Mouse (Mus musculus): ENCODE results near the gene Acvr1.
A peak's percentile ranks its signal among the peaks of the same experiment; 100 is the strongest.

Gene Acvr1

DNA sequence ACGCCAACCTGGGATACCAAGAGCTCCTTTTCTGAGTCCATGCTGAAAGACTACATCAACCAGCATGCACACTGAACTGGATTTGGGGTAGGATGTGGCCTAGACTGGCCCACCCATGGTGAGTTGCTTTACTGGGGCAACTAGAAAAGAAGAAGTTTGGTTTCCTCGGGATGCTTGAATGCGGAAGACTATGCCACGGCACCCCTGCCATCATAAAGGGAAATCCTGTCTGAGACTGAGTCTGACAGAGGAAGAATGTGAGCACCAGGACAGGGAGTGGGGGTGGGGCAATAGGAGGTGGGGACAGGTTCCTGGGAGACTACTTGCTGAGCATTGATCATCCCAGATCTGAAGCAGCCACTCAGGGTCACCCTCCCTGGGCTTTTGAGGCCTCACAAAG, 32.6 kb downstream of the Acvr1 start:
- Histone ChIP-seq H3K36me3 (ENCODE audit: insufficient read depth, low read length) (no peaks in the 10 kb centered on the region), H3K4me3 (replicated peaks; ENCODE audit: low read length) (no peak overlapping the region), H3K9me3 (ENCODE audit: low read length) (no peaks in the 10 kb centered on the region), H3K4me1 (replicated peaks; ENCODE audit: low read depth, low read length) (peaks cover 60% of the 10 kb centered on the region), H3K27me3 (ENCODE audit: insufficient read depth, low read length) (no peaks in the 10 kb centered on the region)
- no peak for TF ChIP-seq POU5F1 (IDR thresholded peaks at IDR 0.05; ENCODE audit: borderline replicate concordance, low read length)
- TF ChIP-seq CTCF (conservative IDR thresholded peaks at IDR 0.05; ENCODE audit: low read length), result no peak
- no peak for TF ChIP-seq NANOG (IDR thresholded peaks at IDR 0.05; ENCODE audit: borderline replicate concordance, low read length)

GRCm38 (mm10) chr2:58533521-58534001, 33.4 kb downstream of the Acvr1 start:
- peaks cover 59% of the 10 kb centered on the region for H3K4me1 ChIP-seq (replicated peaks; ENCODE audit: low read depth, low read length)

DNA sequence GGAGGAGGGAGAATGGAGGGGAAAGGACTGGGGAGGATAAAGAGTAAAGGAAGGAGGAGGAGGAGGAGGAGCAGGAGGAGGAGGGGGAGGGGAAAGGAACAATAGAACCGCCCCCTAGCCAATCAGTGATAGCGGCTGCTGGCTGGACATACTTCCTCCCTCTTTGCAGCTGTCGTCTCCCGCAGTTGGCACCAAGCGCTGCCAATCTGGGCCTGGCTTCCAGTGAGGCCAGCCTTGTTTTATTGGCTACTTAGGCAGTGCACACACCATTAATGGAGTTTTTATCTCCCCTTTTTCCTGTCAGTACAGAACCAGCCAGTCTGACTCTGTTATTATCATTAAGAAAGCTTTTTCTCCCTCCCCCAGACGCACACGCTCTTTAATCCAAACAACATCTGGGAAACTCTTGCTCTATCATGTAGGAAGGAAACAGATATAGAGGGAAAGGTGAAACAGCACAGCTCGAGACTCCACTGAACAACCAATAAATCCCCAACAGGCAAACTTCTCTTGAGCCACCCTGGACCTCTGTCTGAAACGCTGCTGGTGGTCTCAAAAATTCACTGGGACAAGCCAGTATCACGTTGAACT, 34.6 kb downstream of the Acvr1 start:
- Histone ChIP-seq H3K4me3 (replicated peaks; ENCODE audit: low read length) (0 out of 2 replicates have a peak overlapping the region, but pooled peaks have one; percentile 14), H3K27me3 (ENCODE audit: insufficient read depth, low read length) (no peaks in the 10 kb centered on the region), H3K9me3 (ENCODE audit: low read length) (no peaks in the 10 kb centered on the region), H3K36me3 (ENCODE audit: insufficient read depth, low read length) (no peaks in the 10 kb centered on the region), H3K4me1 (replicated peaks; ENCODE audit: low read depth, low read length) (peaks cover 53% of the 10 kb centered on the region)
- TF ChIP-seq CTCF (conservative IDR thresholded peaks at IDR 0.05; ENCODE audit: low read length) (no peak), POU5F1 (IDR thresholded peaks at IDR 0.05; ENCODE audit: borderline replicate concordance, low read length) (no peak), NANOG (IDR thresholded peaks at IDR 0.05; ENCODE audit: borderline replicate concordance, low read length) (no peak)

More at GRCm38 (mm10) chr2:58533521-58534001, 33.4 kb downstream of the Acvr1 start:
- H3K27me3 ChIP-seq (ENCODE audit: insufficient read depth, low read length), result no peaks in the 10 kb centered on the region
- no peaks in the 10 kb centered on the region for H3K36me3 ChIP-seq (ENCODE audit: insufficient read depth, low read length)
- H3K9me3 ChIP-seq (ENCODE audit: low read length), result no peaks in the 10 kb centered on the region
- TF ChIP-seq CTCF (conservative IDR thresholded peaks at IDR 0.05; ENCODE audit: low read length) (no peak), NANOG (IDR thresholded peaks at IDR 0.05; ENCODE audit: borderline replicate concordance, low read length) (no peak)
- peak overlapping the region; percentile 21; the same call in 1 of the 2 replicates for H3K4me3 ChIP-seq (replicated peaks; ENCODE audit: low read length)

DNA sequence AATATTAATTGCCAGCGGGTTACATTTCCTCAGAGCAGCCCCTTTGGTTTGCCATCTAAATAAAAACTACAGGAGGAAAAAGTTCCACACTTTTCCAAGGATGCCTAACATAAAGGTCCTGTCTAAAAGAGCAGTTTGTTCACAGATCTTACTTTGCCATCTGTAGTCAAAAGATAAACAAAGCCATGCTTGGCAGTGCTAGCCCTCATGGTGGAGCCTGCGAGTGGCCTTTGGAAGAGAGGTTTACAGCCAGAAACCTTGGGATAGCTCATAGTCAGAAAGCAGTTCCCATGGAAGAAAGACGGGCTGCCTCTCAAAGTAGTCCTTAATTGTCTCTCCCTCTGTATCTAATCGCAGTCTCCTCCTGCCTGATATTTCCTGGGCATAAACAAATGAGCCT, 36.4 kb downstream of the Acvr1 start:
- Histone ChIP-seq H3K4me3 (replicated peaks; ENCODE audit: low read length) (no peak overlapping the region), H3K9me3 (ENCODE audit: low read length) (no peaks in the 10 kb centered on the region), H3K27me3 (ENCODE audit: insufficient read depth, low read length) (no peaks in the 10 kb centered on the region), H3K4me1 (replicated peaks; ENCODE audit: low read depth, low read length) (peaks cover 53% of the 10 kb centered on the region), H3K36me3 (ENCODE audit: insufficient read depth, low read length) (no peaks in the 10 kb centered on the region)
- no peak for TF ChIP-seq CTCF (conservative IDR thresholded peaks at IDR 0.05; ENCODE audit: low read length)

DNA sequence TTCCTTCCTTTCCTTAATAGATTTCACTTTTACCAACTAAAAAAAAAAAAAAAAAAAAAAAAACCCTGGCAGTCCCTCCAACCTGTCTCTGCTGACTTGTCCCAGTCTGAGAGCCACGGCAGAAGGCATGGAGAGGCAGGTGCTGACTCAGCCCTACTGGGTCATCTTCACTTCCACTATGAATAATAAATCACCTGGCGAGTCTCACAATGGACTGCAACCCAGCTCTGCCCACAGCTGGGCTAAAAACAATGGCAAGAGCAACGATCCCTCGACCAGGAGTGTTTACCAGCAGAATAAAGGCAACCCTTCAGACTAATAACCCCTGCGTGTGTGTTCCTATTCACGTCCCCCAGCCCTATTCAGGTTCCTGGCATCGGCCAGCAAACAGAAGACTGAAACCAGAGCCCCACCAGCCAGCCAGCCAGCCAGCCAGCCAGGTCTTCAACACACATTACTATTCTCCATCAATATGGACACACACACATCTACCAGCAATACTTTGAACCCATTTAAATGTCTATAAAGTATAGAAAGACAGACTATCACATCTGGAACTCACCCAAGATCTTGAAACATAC, 37.0 kb downstream of the Acvr1 start:
- no peaks in the 10 kb centered on the region for H3K9me3 ChIP-seq (ENCODE audit: low read length)
- H3K27me3 ChIP-seq (ENCODE audit: insufficient read depth, low read length), result no peaks in the 10 kb centered on the region
- TF ChIP-seq NANOG (IDR thresholded peaks at IDR 0.05; ENCODE audit: borderline replicate concordance, low read length), result no peak
- no peak for TF ChIP-seq CTCF (conservative IDR thresholded peaks at IDR 0.05; ENCODE audit: low read length)
- no peak for TF ChIP-seq POU5F1 (IDR thresholded peaks at IDR 0.05; ENCODE audit: borderline replicate concordance, low read length)
- no peaks in the 10 kb centered on the region for H3K36me3 ChIP-seq (ENCODE audit: insufficient read depth, low read length)
- H3K4me1 ChIP-seq (replicated peaks; ENCODE audit: low read depth, low read length), result peaks cover 49% of the 10 kb centered on the region
- H3K4me3 ChIP-seq (replicated peaks; ENCODE audit: low read length), result no peak overlapping the region

GRCm38 (mm10) chr2:58529384-58529783, 37.6 kb downstream of the Acvr1 start:
- H3K9me3 ChIP-seq (ENCODE audit: low read length), result no peaks in the 10 kb centered on the region
- no peak overlapping the region for H3K4me3 ChIP-seq (replicated peaks; ENCODE audit: low read length)
- H3K27me3 ChIP-seq (ENCODE audit: insufficient read depth, low read length), result no peaks in the 10 kb centered on the region
- no peak for TF ChIP-seq POU5F1 (IDR thresholded peaks at IDR 0.05; ENCODE audit: borderline replicate concordance, low read length)
- no peak for TF ChIP-seq NANOG (IDR thresholded peaks at IDR 0.05; ENCODE audit: borderline replicate concordance, low read length)
- TF ChIP-seq CTCF (conservative IDR thresholded peaks at IDR 0.05; ENCODE audit: low read length), result no peak
- peaks cover 44% of the 10 kb centered on the region for H3K4me1 ChIP-seq (replicated peaks; ENCODE audit: low read depth, low read length)
- no peaks in the 10 kb centered on the region for H3K36me3 ChIP-seq (ENCODE audit: insufficient read depth, low read length)

GRCm38 (mm10) chr2:58527786-58528185, 39.2 kb downstream of the Acvr1 start:
- Histone ChIP-seq H3K27me3 (ENCODE audit: insufficient read depth, low read length) (no peaks in the 10 kb centered on the region), H3K4me3 (replicated peaks; ENCODE audit: low read length) (no peak overlapping the region), H3K36me3 (ENCODE audit: insufficient read depth, low read length) (no peaks in the 10 kb centered on the region), H3K4me1 (replicated peaks; ENCODE audit: low read depth, low read length) (peaks cover 28% of the 10 kb centered on the region), H3K9me3 (ENCODE audit: low read length) (no peaks in the 10 kb centered on the region)
- TF ChIP-seq NANOG (IDR thresholded peaks at IDR 0.05; ENCODE audit: borderline replicate concordance, low read length), result no peak
- no peak for TF ChIP-seq CTCF (conservative IDR thresholded peaks at IDR 0.05; ENCODE audit: low read length)
- no peak for TF ChIP-seq POU5F1 (IDR thresholded peaks at IDR 0.05; ENCODE audit: borderline replicate concordance, low read length)

DNA sequence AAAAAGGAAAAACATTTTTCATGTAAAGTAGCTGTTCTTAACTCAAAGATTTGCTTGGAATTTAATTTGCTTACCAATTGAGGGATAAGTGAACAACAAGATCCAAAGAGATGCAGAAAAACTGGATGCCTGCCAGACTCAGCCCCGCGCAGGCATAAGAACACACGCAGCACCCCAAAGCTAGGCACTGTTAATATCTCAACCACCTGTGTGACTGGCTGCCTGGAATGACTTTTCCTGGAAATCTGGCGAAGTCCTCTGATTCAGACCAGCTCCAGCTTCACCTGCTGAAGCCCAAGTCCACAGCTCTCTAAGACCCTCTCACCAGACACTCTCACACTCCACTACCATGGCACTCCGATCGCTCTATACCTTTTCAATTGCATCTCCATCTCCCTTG, 42.6 kb downstream of the Acvr1 start:
- no peaks in the 10 kb centered on the region for H3K36me3 ChIP-seq (ENCODE audit: insufficient read depth, low read length)
- no peaks in the 10 kb centered on the region for H3K27me3 ChIP-seq (ENCODE audit: insufficient read depth, low read length)
- H3K4me1 ChIP-seq (replicated peaks; ENCODE audit: low read depth, low read length), result peaks cover 16% of the 10 kb centered on the region
- peaks cover 8% of the 10 kb centered on the region; the same call in 1 of the 2 replicates for H3K9me3 ChIP-seq (ENCODE audit: low read length)
- no peak overlapping the region for H3K4me3 ChIP-seq (replicated peaks; ENCODE audit: low read length)
- TF ChIP-seq CTCF (conservative IDR thresholded peaks at IDR 0.05; ENCODE audit: low read length), result no peak
- TF ChIP-seq POU5F1 (IDR thresholded peaks at IDR 0.05; ENCODE audit: borderline replicate concordance, low read length), result no peak
- no peak for TF ChIP-seq NANOG (IDR thresholded peaks at IDR 0.05; ENCODE audit: borderline replicate concordance, low read length)

DNA sequence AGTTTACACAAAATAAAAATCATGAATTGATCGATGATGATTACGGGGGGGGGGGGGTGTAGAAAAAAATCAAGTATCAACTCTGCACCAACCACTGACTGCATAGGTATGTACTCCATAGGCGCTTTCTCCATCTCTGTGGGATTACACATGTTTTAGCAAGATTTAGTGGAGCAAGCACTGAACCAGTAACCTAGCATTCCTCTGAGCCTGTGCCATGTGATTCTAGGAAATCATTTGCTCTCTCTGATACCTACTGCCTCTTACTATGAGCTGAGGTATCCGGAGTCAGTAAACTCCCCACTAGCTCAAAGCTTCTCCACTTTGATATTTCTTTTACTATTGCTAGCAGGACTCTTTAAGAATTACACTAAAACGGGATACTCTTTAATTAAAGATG, 43.1 kb downstream of the Acvr1 start:
- TF ChIP-seq POU5F1 (IDR thresholded peaks at IDR 0.05; ENCODE audit: borderline replicate concordance, low read length) (no peak), NANOG (IDR thresholded peaks at IDR 0.05; ENCODE audit: borderline replicate concordance, low read length) (no peak), CTCF (conservative IDR thresholded peaks at IDR 0.05; ENCODE audit: low read length) (no peak)
- peaks cover 8% of the 10 kb centered on the region; the same call in 1 of the 2 replicates for H3K9me3 ChIP-seq (ENCODE audit: low read length)

More for the DNA sequence above, 43.1 kb downstream of the Acvr1 start:
- Histone ChIP-seq H3K4me1 (replicated peaks; ENCODE audit: low read depth, low read length) (peaks cover 15% of the 10 kb centered on the region), H3K36me3 (ENCODE audit: insufficient read depth, low read length) (no peaks in the 10 kb centered on the region), H3K4me3 (replicated peaks; ENCODE audit: low read length) (no peak overlapping the region), H3K27me3 (ENCODE audit: insufficient read depth, low read length) (no peaks in the 10 kb centered on the region)
